Mouse (Mus musculus) forebrain, postnatal 0 days (tissue): ENCODE results near the gene Dnm3. TPM values are rescaled to one million over a fixed set of nuclear protein-coding genes. Genes with fewer than 3 reads are reported as not detected.

Source experiments
- ATAC-seq: fragments of 200-750 bp; cut with Nextera tagmentation; 2 replicates; pipeline ENCODE4 v1.8.0; 2017; ENCODE audit warnings: mild to moderate bottlenecking, moderate library complexity
- DNase-seq: peaks from one replicate; pipeline ENCODE4 v3.0.0-alpha.2; 2015
- H3K27ac ChIP-seq: fragments of 300-500 bp; sonication (generic); 2 replicates; pipeline ENCODE4 v1.5.1; 2014; ENCODE audit warnings: low read depth, mild to moderate bottlenecking, antibody characterized with exemption, low read length, moderate library complexity, mixed read lengths
- H3K27me3 ChIP-seq: fragments of 300-500 bp; sonication (generic); 2 replicates; pipeline ENCODE4 v1.6.1; 2014; ENCODE audit warnings: mild to moderate bottlenecking, low read length, mixed read lengths; ENCODE audit not compliant: insufficient read depth
- H3K36me3 ChIP-seq: fragments of 300-500 bp; sonication (generic); 2 replicates; pipeline ENCODE4 v1.6.1; 2014; ENCODE audit warnings: mild to moderate bottlenecking, moderate library complexity; ENCODE audit not compliant: insufficient read depth
- H3K4me1 ChIP-seq: fragments of 300-500 bp; sonication (generic); 2 replicates; pipeline ENCODE4 v1.6.1; 2014; ENCODE audit warnings: antibody characterized with exemption; ENCODE audit not compliant: insufficient read depth
- H3K4me2 ChIP-seq: fragments of 300-500 bp; sonication (generic); 2 replicates; pipeline ENCODE4 v1.6.1; 2014; ENCODE audit warnings: low read depth, mild to moderate bottlenecking, moderate library complexity
- H3K4me3 ChIP-seq: fragments of 300-500 bp; sonication (generic); 2 replicates; pipeline ENCODE4 v1.5.1; 2014; ENCODE audit warnings: low read depth, low read length, mixed read lengths
- H3K9ac ChIP-seq: fragments of 300-500 bp; sonication (generic); 2 replicates; pipeline ENCODE4 v1.6.1; 2014; ENCODE audit warnings: mild to moderate bottlenecking
- H3K9me3 ChIP-seq: fragments of 300-500 bp; sonication (generic); 2 replicates; pipeline ENCODE4 v1.6.1; 2016; ENCODE audit warnings: low read length
- CTCF ChIP-seq: sonication (generic); IDR thresholded peaks from 2 replicates; pipeline ENCODE4 v1.5.1; 2016; ENCODE audit warnings: antibody characterized with exemption, control low read depth, low read depth
- WGBS: fragments of 180-500 bp; shearing (Covaris S2); extraction: QIAGEN DNeasy Blood & Tissue Kit; methylation state at CpG from one replicate; pipeline ENCODE4 v1.1.7; 2014; 5-methylcytosine and 5-hydroxymethylcytosine counted together
- polyA plus RNA-seq: library from polyadenylated mRNA; unstranded; fragments of >200 nt; fragmentation: Nextera tagmentation; extraction: Ambion mirVana; gene quantifications from 2 replicates; pipeline ENCODE4 v1.2.1, GENCODE M21; 2015
- total RNA-seq: library from RNA; depleted of rRNA; stranded (reverse); fragments of >200 nt; gene quantifications from 2 replicates; pipeline ENCODE4 v1.2.3, GENCODE M21; 2014

The Dnm3 gene
- total and polyA plus RNA-seq, 2 experiments from 2014 or later, result 45.3 to 74.4 TPM

DNA sequence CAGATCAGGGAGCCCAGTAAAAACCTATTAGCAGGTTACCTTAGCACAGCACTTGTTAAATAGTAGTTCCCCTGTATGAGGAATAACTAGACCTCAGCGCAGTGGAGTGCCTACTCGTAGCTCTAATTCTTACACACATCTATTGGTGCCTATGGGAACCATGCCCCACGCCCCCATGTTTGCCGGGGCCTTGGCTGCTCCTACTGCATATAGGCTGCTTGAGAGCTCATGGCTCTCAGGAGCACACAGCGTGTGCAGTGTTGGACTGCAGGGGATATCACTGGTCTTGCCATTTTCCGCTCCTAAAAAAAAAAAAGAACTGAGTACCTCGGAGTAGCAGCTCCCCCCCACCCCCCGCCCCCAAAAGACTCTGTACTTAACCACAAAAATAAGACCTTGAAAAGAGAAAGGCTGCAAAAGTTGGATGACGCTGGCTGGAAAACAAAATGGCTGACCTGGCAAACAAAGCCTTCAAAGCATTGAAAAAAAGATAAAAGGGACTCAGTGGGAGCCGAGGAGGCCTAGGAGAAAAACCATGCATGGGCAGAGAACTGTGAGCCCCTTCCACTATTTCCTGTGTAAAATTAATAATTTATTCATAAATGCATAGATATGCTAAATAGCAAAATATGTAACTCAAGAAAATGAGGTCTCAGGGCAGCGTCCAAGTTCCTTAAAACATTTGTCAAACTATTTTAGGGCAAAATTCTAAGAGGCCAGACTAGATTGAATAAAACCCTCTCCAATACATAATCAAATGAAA, 342.2 kb downstream of the Dnm3 start:
- DNase-seq, result no peak
- no peak overlapping the region for H3K9ac ChIP-seq
- no peaks in the 10 kb centered on the region for H3K27me3 ChIP-seq
- no peak overlapping the region for H3K27ac ChIP-seq
- H3K4me2 ChIP-seq, result no peak overlapping the region
- no peaks in the 10 kb centered on the region for H3K36me3 ChIP-seq
- no peaks in the 10 kb centered on the region for H3K4me1 ChIP-seq
- H3K4me3 ChIP-seq, result no peak overlapping the region
- ATAC-seq, result no peak
- TF ChIP-seq CTCF, result no peak
- 46% methylated on average over 11 of the region's 11 CpGs for WGBS
- H3K9me3 ChIP-seq, result no peaks in the 10 kb centered on the region

- no peaks in the 10 kb centered on the region for H3K36me3 ChIP-seq
- H3K4me3 ChIP-seq, result no peak overlapping the region
- H3K9me3 ChIP-seq, result no peaks in the 10 kb centered on the region
- TF ChIP-seq CTCF, result no peak
- ATAC-seq, result peak; percentile 26; the same call in 1 of the 2 replicates
- WGBS, result 66% methylated on average over 3 of the region's 3 CpGs
- H3K4me1 ChIP-seq, result no peaks in the 10 kb centered on the region
- H3K9ac ChIP-seq, result no peak overlapping the region
- no peak overlapping the region for H3K4me2 ChIP-seq
- DNase-seq, result peak; percentile 21
- no peak overlapping the region for H3K27ac ChIP-seq
- H3K27me3 ChIP-seq, result no peaks in the 10 kb centered on the region
Observed at GRCm38 (mm10) chr1:162134651-162135066, 343.2 kb downstream of the Dnm3 start.

- no peak for TF ChIP-seq CTCF
- no peak overlapping the region for H3K9ac ChIP-seq
- no peak overlapping the region for H3K4me3 ChIP-seq
- no peaks in the 10 kb centered on the region for H3K9me3 ChIP-seq
- DNase-seq (no peak), ATAC-seq (no peak)
- H3K36me3 ChIP-seq, result no peaks in the 10 kb centered on the region
- H3K27ac ChIP-seq, result no peak overlapping the region
- H3K4me1 ChIP-seq, result no peaks in the 10 kb centered on the region
- H3K4me2 ChIP-seq, result no peak overlapping the region
- WGBS, result 92% methylated on average over 8 of the region's 8 CpGs
- no peaks in the 10 kb centered on the region for H3K27me3 ChIP-seq
Observed at GRCm38 (mm10) chr1:162132908-162133641, 344.8 kb downstream of the Dnm3 start.

DNA sequence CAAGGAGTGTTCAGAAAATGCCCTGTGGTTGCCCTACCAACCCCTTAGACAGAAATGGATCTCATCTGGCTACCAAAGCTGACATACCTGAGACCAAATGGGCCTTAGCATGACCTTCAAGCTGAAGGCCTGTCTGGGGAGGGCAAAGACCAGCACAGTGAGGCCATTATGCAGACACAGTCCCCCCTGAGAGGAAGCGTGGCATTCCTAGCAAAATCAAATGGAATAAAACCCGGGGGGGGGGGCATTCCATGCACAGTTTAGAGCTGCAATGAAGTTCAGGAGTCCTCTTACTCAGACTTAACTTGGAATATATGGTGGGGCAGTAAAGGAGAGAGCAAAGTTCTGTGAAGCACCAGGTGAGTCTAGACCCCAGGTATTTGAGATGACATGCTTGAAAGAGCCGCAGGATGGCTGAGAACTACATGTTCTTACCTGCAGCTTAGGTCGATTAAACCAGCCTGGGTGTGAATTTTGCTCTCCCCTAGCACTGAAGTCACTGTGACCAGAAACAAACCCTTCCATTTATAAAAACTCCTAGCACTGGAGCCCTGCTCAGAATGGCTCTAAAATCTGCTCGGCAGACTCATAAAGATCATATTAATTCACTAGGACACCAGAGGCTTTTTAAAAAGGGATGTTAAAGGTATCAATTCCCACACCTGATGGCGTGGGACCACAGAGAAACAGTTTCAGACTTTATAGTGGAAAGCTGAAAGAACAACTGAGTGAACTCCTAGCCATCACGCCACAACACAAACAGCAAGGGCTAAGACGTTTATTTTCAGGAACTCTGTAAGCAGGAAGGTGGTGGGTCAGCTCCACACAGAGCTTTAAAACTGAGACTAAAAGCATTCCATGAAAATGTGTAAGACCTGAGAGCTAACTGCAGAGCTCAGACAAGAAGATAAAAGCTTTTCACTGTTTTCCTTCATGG, 350.7 kb downstream of the Dnm3 start:
- Histone ChIP-seq H3K9me3 (no peaks in the 10 kb centered on the region), H3K9ac (no peak overlapping the region), H3K4me3 (no peak overlapping the region), H3K27me3 (no peaks in the 10 kb centered on the region), H3K27ac (no peak overlapping the region), H3K4me2 (no peak overlapping the region), H3K4me1 (no peaks in the 10 kb centered on the region), H3K36me3 (no peaks in the 10 kb centered on the region)
- no peak for DNase-seq
- TF ChIP-seq CTCF, result no peak
- ATAC-seq, result no peak
- WGBS, result 81% methylated on average over 8 of the region's 8 CpGs

GRCm38 (mm10) chr1:162124396-162124795, 353.4 kb downstream of the Dnm3 start:
- no peak for ATAC-seq

DNA sequence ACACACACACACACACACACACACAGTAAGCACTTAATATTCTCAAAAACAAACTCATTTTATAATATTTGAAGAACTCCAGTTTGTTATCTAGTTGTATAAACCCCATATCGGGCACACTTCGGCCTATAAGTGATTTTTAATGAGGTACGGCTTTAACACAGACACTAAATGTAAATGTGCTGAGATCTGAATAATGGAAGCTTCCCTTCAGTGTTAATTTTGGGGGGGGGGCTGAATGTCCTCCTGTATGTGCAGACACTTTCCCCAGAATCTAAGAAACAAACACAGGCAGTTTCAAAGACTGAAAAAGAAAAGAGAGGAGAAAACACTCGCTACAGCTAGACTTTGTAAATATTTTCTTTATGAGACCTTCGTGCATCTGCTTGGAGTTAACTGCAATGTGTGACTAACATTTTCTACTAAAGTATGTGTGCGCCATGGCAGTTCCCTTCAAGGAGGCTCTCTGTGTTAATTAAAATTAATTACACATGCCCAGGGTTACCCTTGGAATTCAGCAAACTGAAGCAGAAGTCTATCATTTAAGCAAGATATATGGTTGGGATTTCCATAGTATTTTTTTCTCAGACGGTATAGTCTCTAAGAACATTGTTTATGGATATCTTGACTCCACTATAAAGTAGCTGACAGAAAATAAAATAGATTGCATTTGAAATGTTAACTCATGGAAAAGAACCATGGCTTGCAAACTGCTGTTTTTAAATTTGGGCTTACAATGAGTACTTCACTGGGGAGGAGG, 356.2 kb downstream of the Dnm3 start:
- Histone ChIP-seq H3K27ac (no peak overlapping the region), H3K9ac (no peak overlapping the region), H3K4me2 (no peak overlapping the region), H3K9me3 (no peaks in the 10 kb centered on the region), H3K4me1 (no peaks in the 10 kb centered on the region), H3K4me3 (no peak overlapping the region), H3K27me3 (no peaks in the 10 kb centered on the region), H3K36me3 (no peaks in the 10 kb centered on the region)
- ATAC-seq (no peak), DNase-seq (no peak)
- TF ChIP-seq CTCF, result no peak
- WGBS, result 33% methylated on average over 7 of the region's 7 CpGs

More at GRCm38 (mm10) chr1:162124396-162124795, 353.4 kb downstream of the Dnm3 start:
- Histone ChIP-seq H3K4me2 (no peak overlapping the region), H3K36me3 (no peaks in the 10 kb centered on the region), H3K4me1 (no peaks in the 10 kb centered on the region), H3K9me3 (no peaks in the 10 kb centered on the region), H3K4me3 (no peak overlapping the region), H3K27me3 (no peaks in the 10 kb centered on the region), H3K27ac (no peak overlapping the region), H3K9ac (no peak overlapping the region)
- TF ChIP-seq CTCF, result no peak
- no peak for DNase-seq
- 59% methylated on average over 3 of the region's 3 CpGs for WGBS
